Mouse (Mus musculus): ENCODE results near the gene C1qtnf12. TPM values are rescaled to one million over a fixed set of nuclear protein-coding genes. Genes with fewer than 3 reads are reported as not detected.

Gene C1qtnf12
- polyA plus RNA-seq, 1 experiment from 2014 or later: 19.8 TPM

DNA sequence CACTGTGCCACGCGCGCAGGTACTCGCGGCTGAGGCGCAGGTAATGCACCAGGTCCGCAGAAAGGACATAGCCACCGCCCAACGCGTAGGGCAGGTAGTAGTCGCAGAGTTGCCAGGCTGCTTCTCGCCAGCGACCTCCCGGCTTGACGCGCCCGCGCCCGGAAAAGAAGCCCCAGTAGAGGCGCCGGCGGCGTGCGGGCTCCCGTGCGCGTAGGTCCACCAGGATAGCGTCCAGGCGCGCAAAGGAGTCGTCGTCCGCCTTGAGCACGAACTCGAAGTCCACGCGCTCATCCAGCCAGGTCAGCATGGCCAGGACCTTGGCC is 29.8 kb downstream of the C1qtnf12 start:
- 27% methylated on average over 37 of the region's 37 CpGs for WGBS
- Histone ChIP-seq H3K4me3 (ENCODE audit: low read depth, low read length) (peak overlapping the region; percentile 90), H3K9ac (ENCODE audit: low read length) (peak overlapping the region; percentile 79), H3K27ac (ENCODE audit: low read depth, low read length) (peak overlapping the region; percentile 82), H3K4me2 (peak overlapping the region; percentile 95), H3K9me3 (ENCODE audit: control insufficient read depth, low read length) (no peaks in the 10 kb centered on the region), H3K27me3 (ENCODE audit: control insufficient read depth, insufficient read depth, low read length) (no peaks in the 10 kb centered on the region), H3K36me3 (ENCODE audit: control insufficient read depth, insufficient read depth, low read length) (peaks cover 2% of the 10 kb centered on the region), H3K4me1 (ENCODE audit: control insufficient read depth, insufficient read depth, low read length) (peaks cover 22% of the 10 kb centered on the region)
- DNase-seq (ENCODE audit: low spot score, missing footprints) (no peak), ATAC-seq (ENCODE audit: low FRiP score) (peak; percentile 18)

DNA sequence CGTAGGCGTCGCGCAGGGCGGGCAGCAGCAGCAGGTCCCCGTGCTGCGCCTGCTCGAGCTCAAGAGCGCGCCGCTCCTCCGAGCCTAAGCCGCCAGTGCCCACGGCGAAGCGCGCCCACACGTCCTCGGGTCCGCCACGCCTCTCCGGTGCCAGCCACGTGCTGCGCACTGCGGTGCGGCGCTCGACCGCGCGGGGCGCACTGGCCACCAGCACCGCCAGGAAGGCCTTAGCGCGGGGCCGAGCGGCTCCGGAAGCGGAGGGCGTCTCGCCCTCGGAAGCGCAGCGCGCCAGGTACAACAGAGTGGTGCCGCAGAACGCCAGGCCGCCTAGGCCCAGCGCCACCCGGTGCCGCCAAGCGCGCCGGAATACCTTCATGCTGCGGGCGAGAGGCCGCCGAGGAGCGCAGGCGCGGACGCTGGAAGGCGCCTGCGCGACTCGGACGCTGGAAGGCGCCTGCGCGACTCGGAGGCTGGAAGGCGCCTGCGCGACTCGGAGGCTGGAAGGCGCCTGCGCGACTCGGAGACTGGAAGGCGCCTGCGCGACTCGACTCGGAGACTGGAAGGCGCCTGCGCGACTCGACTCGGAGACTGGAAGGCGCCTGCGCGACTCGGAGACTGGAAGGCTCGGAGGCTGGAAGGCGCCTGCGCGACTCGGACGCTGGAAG is 30.3 kb downstream of the C1qtnf12 start, which contains the start of the genes B3galt6 and Sdf4:
TSS of gene B3galt6 (minus strand) at position 409 of the 665 bp plus-strand sequence.
TSS of gene Sdf4 (plus strand) at position 632 of the 665 bp plus-strand sequence.
- Histone ChIP-seq H3K4me2 (peak within 1 kb of the TSS; percentile 95), H3K27ac (ENCODE audit: low read depth, low read length) (peak within 1 kb of the TSS; percentile 83), H3K36me3 (ENCODE audit: control insufficient read depth, insufficient read depth, low read length) (peaks cover 2% of the 10 kb centered on the region), H3K9ac (ENCODE audit: low read length) (peak within 1 kb of the TSS; percentile 90), H3K4me3 (ENCODE audit: low read depth, low read length) (peak within 1 kb of the TSS; percentile 90), H3K27me3 (ENCODE audit: control insufficient read depth, insufficient read depth, low read length) (no peaks in the 10 kb centered on the region), H3K9me3 (ENCODE audit: control insufficient read depth, low read length) (no peaks in the 10 kb centered on the region), H3K4me1 (ENCODE audit: control insufficient read depth, insufficient read depth, low read length) (peaks cover 22% of the 10 kb centered on the region)
- under 1% methylated on average over 94 of the region's 99 CpGs for WGBS
- ATAC-seq (ENCODE audit: low FRiP score) (peak; percentile 87), DNase-seq (ENCODE audit: low spot score, missing footprints) (peak; percentile 98)

DNA sequence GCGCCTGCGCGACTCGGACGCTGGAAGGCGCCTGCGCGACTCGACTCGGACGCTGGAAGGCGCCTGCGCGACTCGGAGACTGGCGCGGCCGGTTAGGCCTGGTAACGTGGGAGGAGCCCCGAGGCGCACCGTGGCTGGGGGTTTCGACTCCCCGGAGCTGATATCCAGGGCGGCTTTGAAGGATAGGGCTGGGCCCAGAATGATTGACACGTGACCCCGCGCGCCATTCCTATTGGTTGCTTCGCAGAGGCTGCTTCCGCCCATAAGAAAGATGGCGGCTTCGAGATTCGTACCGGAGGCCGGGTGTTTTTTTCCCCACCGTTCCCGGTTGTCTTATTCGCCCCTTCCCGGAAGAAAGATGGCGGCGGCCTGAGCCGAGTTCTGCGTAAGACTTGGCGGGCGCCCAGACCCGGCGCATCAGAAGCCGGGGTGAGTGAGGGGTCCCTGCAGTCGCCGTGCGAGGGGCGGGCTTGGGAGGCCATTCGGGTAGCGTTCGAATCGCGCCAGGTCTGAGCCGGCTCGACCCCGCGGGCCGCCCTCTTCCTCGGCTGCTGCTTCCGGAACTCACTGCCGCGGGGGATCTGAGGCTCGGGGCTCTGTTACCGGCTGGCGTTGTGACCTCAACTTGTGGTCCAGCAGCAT is 30.9 kb downstream of the C1qtnf12 start:
- Histone ChIP-seq H3K4me2 (peak overlapping the region; percentile 74), H3K9ac (ENCODE audit: low read length) (peak overlapping the region; percentile 90), H3K27me3 (ENCODE audit: control insufficient read depth, insufficient read depth, low read length) (no peaks in the 10 kb centered on the region), H3K4me3 (ENCODE audit: low read depth, low read length) (peak overlapping the region; percentile 90), H3K36me3 (ENCODE audit: control insufficient read depth, insufficient read depth, low read length) (peaks cover 6% of the 10 kb centered on the region), H3K4me1 (ENCODE audit: control insufficient read depth, insufficient read depth, low read length) (peaks cover 22% of the 10 kb centered on the region), H3K27ac (ENCODE audit: low read depth, low read length) (peak overlapping the region; percentile 83), H3K9me3 (ENCODE audit: control insufficient read depth, low read length) (no peaks in the 10 kb centered on the region)
- ATAC-seq (ENCODE audit: low FRiP score) (peak; percentile 87), DNase-seq (ENCODE audit: low spot score, missing footprints) (peak; percentile 100)
- under 1% methylated on average over 70 of the region's 70 CpGs for WGBS

DNA sequence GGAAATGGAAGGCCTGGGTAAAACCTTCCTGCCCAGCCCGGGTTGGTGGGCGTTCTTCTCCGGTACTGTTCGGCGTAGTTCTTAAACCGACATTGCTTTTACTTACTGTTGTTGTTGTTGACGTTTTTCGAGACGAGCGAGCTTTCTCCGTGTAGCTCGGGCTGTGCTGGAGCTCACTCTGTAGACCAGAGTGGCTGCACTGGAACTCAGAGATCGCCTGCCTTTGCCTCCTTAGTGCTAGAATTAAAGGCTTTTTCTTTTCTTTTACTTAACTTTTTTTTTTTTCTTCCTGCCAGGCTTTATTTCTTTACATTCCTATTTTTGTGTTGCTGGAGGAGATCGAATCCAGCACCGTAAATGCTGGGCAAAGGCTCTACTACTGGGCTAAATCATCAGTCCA is 31.5 kb downstream of the C1qtnf12 start:
- H3K4me2 ChIP-seq: peak overlapping the region; percentile 74
- DNase-seq (ENCODE audit: low spot score, missing footprints): no peak
- H3K27ac ChIP-seq (ENCODE audit: low read depth, low read length): peak overlapping the region; percentile 83; the same call in 1 of the 2 replicates
- no peaks in the 10 kb centered on the region for H3K27me3 ChIP-seq (ENCODE audit: control insufficient read depth, insufficient read depth, low read length)
- peaks cover 6% of the 10 kb centered on the region for H3K36me3 ChIP-seq (ENCODE audit: control insufficient read depth, insufficient read depth, low read length)
- no peaks in the 10 kb centered on the region for H3K9me3 ChIP-seq (ENCODE audit: control insufficient read depth, low read length)
- no peak for ATAC-seq (ENCODE audit: low FRiP score)
- WGBS: 5% methylated on average over 15 of the region's 15 CpGs
- H3K4me1 ChIP-seq (ENCODE audit: control insufficient read depth, insufficient read depth, low read length): peaks cover 22% of the 10 kb centered on the region
- peak overlapping the region; percentile 90 for H3K9ac ChIP-seq (ENCODE audit: low read length)
- H3K4me3 ChIP-seq (ENCODE audit: low read depth, low read length): peak overlapping the region; percentile 90

DNA sequence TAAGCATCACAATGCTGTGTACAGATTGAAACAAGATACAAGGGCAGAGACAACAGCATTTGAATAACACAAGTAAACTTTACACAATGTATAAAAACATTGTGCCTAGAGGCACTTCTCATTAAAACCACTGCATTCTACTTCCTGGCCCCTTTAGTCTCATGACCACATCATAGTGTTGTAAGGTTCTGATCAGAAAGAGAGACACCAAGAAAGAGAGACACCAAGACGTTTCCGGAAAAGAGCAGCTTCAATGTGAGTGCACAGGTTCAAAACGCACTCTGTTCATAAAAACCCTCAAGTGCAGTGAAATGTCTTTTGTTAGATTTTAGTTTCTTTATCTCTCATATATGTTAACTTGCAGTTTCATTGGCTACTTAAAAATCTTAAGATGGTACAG is 42.0 kb downstream of the C1qtnf12 start:
- no peaks in the 10 kb centered on the region for H3K4me1 ChIP-seq (ENCODE audit: control insufficient read depth, insufficient read depth, low read length)
- no peak overlapping the region for H3K27ac ChIP-seq (ENCODE audit: low read depth, low read length)
- no peaks in the 10 kb centered on the region for H3K9me3 ChIP-seq (ENCODE audit: control insufficient read depth, low read length)
- H3K27me3 ChIP-seq (ENCODE audit: control insufficient read depth, insufficient read depth, low read length): no peaks in the 10 kb centered on the region
- no peak overlapping the region for H3K4me3 ChIP-seq (ENCODE audit: low read depth, low read length)
- 91% methylated on average over 3 of the region's 3 CpGs for WGBS
- DNase-seq (ENCODE audit: low spot score, missing footprints) (no peak), ATAC-seq (ENCODE audit: low FRiP score) (no peak)
- peaks cover 42% of the 10 kb centered on the region for H3K36me3 ChIP-seq (ENCODE audit: control insufficient read depth, insufficient read depth, low read length)
- H3K4me2 ChIP-seq: no peak overlapping the region
- H3K9ac ChIP-seq (ENCODE audit: low read length): no peak overlapping the region

DNA sequence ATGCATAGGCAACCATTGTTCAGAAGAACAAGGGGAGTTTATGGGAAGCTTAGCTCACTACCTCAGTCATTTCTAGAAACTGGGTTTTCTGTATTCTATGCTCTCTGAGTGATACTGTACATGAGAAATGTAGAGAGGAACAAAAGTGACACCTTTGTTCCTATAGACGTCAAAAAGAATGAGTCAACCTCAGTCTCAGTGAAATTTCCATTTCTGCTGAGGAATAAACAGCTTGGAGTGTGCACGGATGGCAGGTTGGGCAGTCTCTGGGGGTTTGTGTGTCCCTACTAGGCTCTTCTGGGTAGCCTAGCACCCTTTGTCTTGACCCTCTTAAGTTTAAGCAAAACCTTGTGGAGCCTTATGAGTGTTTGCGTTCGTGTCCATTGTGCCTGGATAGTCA is 46.3 kb downstream of the C1qtnf12 start:
- H3K27me3 ChIP-seq (ENCODE audit: control insufficient read depth, insufficient read depth, low read length): no peaks in the 10 kb centered on the region
- no peak overlapping the region for H3K9ac ChIP-seq (ENCODE audit: low read length)
- WGBS: 95% methylated on average over 4 of the region's 4 CpGs
- DNase-seq (ENCODE audit: low spot score, missing footprints) (no peak), ATAC-seq (ENCODE audit: low FRiP score) (no peak)
- peaks cover 33% of the 10 kb centered on the region for H3K36me3 ChIP-seq (ENCODE audit: control insufficient read depth, insufficient read depth, low read length)
- no peak overlapping the region for H3K27ac ChIP-seq (ENCODE audit: low read depth, low read length)
- no peaks in the 10 kb centered on the region for H3K4me1 ChIP-seq (ENCODE audit: control insufficient read depth, insufficient read depth, low read length)
- no peak overlapping the region for H3K4me2 ChIP-seq
- no peak overlapping the region for H3K4me3 ChIP-seq (ENCODE audit: low read depth, low read length)
- no peaks in the 10 kb centered on the region for H3K9me3 ChIP-seq (ENCODE audit: control insufficient read depth, low read length)

DNA sequence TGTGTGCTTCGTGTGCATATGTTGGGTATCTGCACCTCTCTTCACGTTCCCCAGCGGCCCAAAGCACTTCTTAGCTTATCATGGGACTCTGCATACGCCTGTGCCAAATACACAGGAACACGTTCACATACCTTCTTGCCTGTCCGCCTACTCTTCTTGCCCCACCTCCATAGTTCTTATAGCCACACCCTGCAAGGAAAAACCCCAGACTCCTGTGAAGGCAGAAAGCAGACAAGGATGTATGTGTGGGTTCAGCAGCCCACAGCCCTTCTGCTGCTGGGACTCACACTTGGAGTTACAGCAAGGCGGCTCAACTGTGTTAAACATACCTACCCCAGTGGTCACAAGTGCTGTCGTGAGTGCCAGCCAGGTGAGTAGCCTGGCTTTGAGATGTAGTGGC is 51.5 kb downstream of the C1qtnf12 start, which contains the start of gene Tnfrsf4:
TSS of gene Tnfrsf4 (plus strand) at position 207 of the 400 bp plus-strand sequence.
- no peak within 1 kb of the TSS for H3K9ac ChIP-seq (ENCODE audit: low read length)
- 91% methylated on average over 8 of the region's 8 CpGs for WGBS
- H3K4me3 ChIP-seq (ENCODE audit: low read depth, low read length): no peak within 1 kb of the TSS
- peaks cover 18% of the 10 kb centered on the region; the same call in 1 of the 2 replicates for H3K36me3 ChIP-seq (ENCODE audit: control insufficient read depth, insufficient read depth, low read length)
- no peak for ATAC-seq (ENCODE audit: low FRiP score)
- no peaks in the 10 kb centered on the region for H3K27me3 ChIP-seq (ENCODE audit: control insufficient read depth, insufficient read depth, low read length)
- H3K9me3 ChIP-seq (ENCODE audit: control insufficient read depth, low read length): no peaks in the 10 kb centered on the region
- H3K4me2 ChIP-seq: no peak within 1 kb of the TSS
- H3K27ac ChIP-seq (ENCODE audit: low read depth, low read length): no peak within 1 kb of the TSS
- no peak for DNase-seq (ENCODE audit: low spot score, missing footprints)
- no peaks in the 10 kb centered on the region for H3K4me1 ChIP-seq (ENCODE audit: control insufficient read depth, insufficient read depth, low read length)

DNA sequence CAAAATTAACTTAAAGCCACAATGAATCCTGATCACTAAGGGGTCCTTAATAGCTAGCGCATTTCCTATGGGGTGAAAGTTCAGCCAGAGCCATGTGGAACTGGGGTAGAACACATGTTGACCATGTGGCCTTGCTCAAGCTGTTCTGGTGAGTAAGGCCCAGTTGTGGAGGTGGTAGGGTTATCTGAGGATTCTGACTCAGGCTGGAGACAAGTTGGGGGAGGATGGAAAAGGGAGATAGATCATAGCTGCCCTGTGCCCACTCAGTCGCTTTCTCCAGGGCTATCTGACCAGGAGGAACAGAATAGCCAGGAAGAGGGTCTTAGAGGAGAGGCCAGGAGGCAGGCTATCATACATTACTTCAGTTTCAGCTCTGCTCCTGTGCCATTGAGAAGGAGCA is 52.3 kb downstream of the C1qtnf12 start:
- no peak for ATAC-seq (ENCODE audit: low FRiP score)
- WGBS: 99% methylated on average over 2 of the region's 2 CpGs

More for the DNA sequence above, 52.3 kb downstream of the C1qtnf12 start:
- H3K9me3 ChIP-seq (ENCODE audit: control insufficient read depth, low read length): no peaks in the 10 kb centered on the region
- no peak overlapping the region for H3K27ac ChIP-seq (ENCODE audit: low read depth, low read length)
- peaks cover 12% of the 10 kb centered on the region; the same call in 1 of the 2 replicates for H3K36me3 ChIP-seq (ENCODE audit: control insufficient read depth, insufficient read depth, low read length)
- H3K4me1 ChIP-seq (ENCODE audit: control insufficient read depth, insufficient read depth, low read length): no peaks in the 10 kb centered on the region
- H3K9ac ChIP-seq (ENCODE audit: low read length): no peak overlapping the region
- no peak for DNase-seq (ENCODE audit: low spot score, missing footprints)
- no peaks in the 10 kb centered on the region for H3K27me3 ChIP-seq (ENCODE audit: control insufficient read depth, insufficient read depth, low read length)
- H3K4me3 ChIP-seq (ENCODE audit: low read depth, low read length): no peak overlapping the region
- H3K4me2 ChIP-seq: no peak overlapping the region
